In the genomic region with DNA sequence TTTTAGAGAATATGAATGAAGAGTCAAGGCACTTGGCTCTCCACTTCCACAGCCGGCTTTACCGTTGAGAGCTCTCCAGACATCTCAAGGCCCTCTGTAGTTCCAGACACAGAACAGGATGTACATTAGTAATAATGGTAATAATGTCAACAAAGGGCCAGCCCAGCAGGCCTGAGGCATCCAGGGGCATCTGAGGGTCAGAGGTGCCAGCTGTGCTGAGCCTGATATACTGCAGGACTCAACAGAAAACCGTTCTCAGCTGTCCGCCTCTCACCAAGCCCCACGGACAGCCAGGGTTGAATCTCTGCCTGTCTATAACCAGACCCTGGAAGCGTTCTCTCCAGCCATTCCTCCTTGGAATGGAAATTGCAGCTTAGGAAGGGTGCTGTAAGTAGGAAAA, we compare ENCODE assay signal across 19 mouse cellular contexts. TPM values are rescaled to one million over a fixed set of nuclear protein-coding genes. Genes with fewer than 3 reads are reported as not detected.
DNase-seq lines count a peak whose midpoint lies in the region; ATAC-seq and TF ChIP-seq lines count a peak whose summit lies in the region.
"Had no signal": no experiment of that assay in that cellular context is flagged by ENCODE, and none has a peak within 500 bp of the region (broad histone marks: within the 10 kb centered on the region; RNA-seq: fewer than 3 reads in every experiment).

No protein-coding gene starts in this region.

- H3K4me2 ChIP-seq in lung, postnatal 0 days (replicated peaks; ENCODE audit: low read depth, low read length), result no peak overlapping the region
- no peak overlapping the region for H3K4me2 ChIP-seq in kidney, embryonic 15.5 days
- H3K4me2 ChIP-seq: heart, embryonic 13.5 days; hindbrain, embryonic 12.5 days; intestine, embryonic 15.5 days had no signal

- H3K4me3 ChIP-seq in lung, postnatal 0 days (ENCODE audit: low read depth, low read length), result no peak overlapping the region
- H3K4me3 ChIP-seq in kidney, embryonic 15.5 days (replicated peaks), result no peak overlapping the region
- H3K4me3 ChIP-seq: embryonic facial prominence, embryonic 10.5 days; heart, embryonic 13.5 days; hindbrain, embryonic 12.5 days; intestine, embryonic 15.5 days had no signal

- intact Hi-C loops in heart, postnatal 14 days (cut with DNase I), result no loop called here

- H3K27ac ChIP-seq in lung, postnatal 0 days (ENCODE audit: low read length), result no peak overlapping the region
- no peak overlapping the region for H3K27ac ChIP-seq in kidney, embryonic 15.5 days
- H3K27ac ChIP-seq: embryonic facial prominence, embryonic 10.5 days; heart, embryonic 13.5 days; hindbrain, embryonic 12.5 days; hindbrain, postnatal 0 days; intestine, embryonic 15.5 days had no signal

- WGBS in lung, postnatal 0 days, result 48% methylated on average over 6 of the region's 6 CpGs
- 75% methylated on average over 6 of the region's 6 CpGs for WGBS in kidney, embryonic 15.5 days

- H3K27me3 ChIP-seq in lung, postnatal 0 days (replicated peaks; ENCODE audit: insufficient read depth, low read length), result no peaks in the 10 kb centered on the region
- H3K27me3 ChIP-seq in kidney, embryonic 15.5 days, result no peaks in the 10 kb centered on the region
- H3K27me3 ChIP-seq: heart, embryonic 13.5 days; hindbrain, embryonic 12.5 days; intestine, embryonic 15.5 days had no signal

- no peak overlapping the region for H3K9ac ChIP-seq in lung, postnatal 0 days (replicated peaks; ENCODE audit: low read depth)
- H3K9ac ChIP-seq in kidney, embryonic 15.5 days, result no peak overlapping the region
- H3K9ac ChIP-seq: heart, embryonic 13.5 days; hindbrain, embryonic 12.5 days; intestine, embryonic 15.5 days had no signal

- no peaks in the 10 kb centered on the region for H3K4me1 ChIP-seq in lung, postnatal 0 days (ENCODE audit: insufficient read depth, low read depth, low read length)
- H3K4me1 ChIP-seq in kidney, embryonic 15.5 days, result no peaks in the 10 kb centered on the region
- H3K4me1 ChIP-seq: embryonic facial prominence, embryonic 10.5 days; heart, embryonic 13.5 days; hindbrain, embryonic 12.5 days; intestine, embryonic 15.5 days had no signal

- peak; percentile 72 for DNase-seq in heart, adult 11 months
- no peak for DNase-seq in heart, postnatal 14 days
- DNase-seq in lung, postnatal 0 days (ENCODE audit: low spot score), result no peak
- DNase-seq in lung, postnatal 36 days, result no peak
- DNase-seq in mesoderm, embryonic 11.5 days (ENCODE audit: low read depth, low spot score), result peak; percentile 18
- peak; percentile 64 for DNase-seq in yolk sac, embryonic 10.5 days (ENCODE audit: low spot score)
- DNase-seq: adrenal gland, adult 8-10 months; adrenal gland, postnatal 36 days; cerebellum, adult 2 months; cerebellum, postnatal 10 days; gastrocnemius, postnatal 10 days; heart, postnatal 4 days had no signal

- H3K36me3 ChIP-seq in lung, postnatal 0 days (ENCODE audit: insufficient read depth, low read length), result peaks cover 60% of the 10 kb centered on the region
- H3K36me3 ChIP-seq in kidney, embryonic 15.5 days, result peaks cover 93% of the 10 kb centered on the region

- ATAC-seq in lung, postnatal 0 days, result peak; percentile 46; the same call in 1 of the 2 replicates
- ATAC-seq in kidney, embryonic 15.5 days (replicated peaks; ENCODE audit: low FRiP score), result no peak
- ATAC-seq: forebrain, embryonic 14.5 days; hindbrain, postnatal 0 days; intestine, embryonic 15.5 days had no signal

- no peak for TF ChIP-seq CTCF in lung, postnatal 0 days (IDR thresholded peaks at IDR 0.05)

- no peak for TF ChIP-seq EP300 in lung, postnatal 0 days (IDR thresholded peaks at IDR 0.05)

- no peaks in the 10 kb centered on the region for H3K9me3 ChIP-seq in lung, postnatal 0 days (ENCODE audit: low read length)
- H3K9me3 ChIP-seq in kidney, embryonic 15.5 days (replicated peaks), result no peaks in the 10 kb centered on the region
- H3K9me3 ChIP-seq: embryonic facial prominence, embryonic 10.5 days; heart, embryonic 13.5 days; hindbrain, embryonic 12.5 days; intestine, embryonic 15.5 days had no signal

RNA-seq across cellular contexts. Expression of gene Lrrc71, which starts 23.9 kb away (rescaled TPM):
- total RNA-seq in heart, postnatal 14 days (2021), result under 1 TPM; 0.44 to 0.48 TPM
- polyA plus RNA-seq in lung, postnatal 0 days (2015; fragmentation: Nextera tagmentation; extraction: Ambion mirVana), result 8.9 and 9.3 TPM in 2 replicates
- polyA plus RNA-seq in kidney, embryonic 15.5 days (2015; fragmentation: Nextera tagmentation; extraction: Ambion mirVana), result 0.66 and 0.84 TPM in 2 replicates
- polyA plus RNA-seq: heart, embryonic 13.5 days had no signal

Comparison
In these comparisons a context has a peak if more than half of its experiments do, and no peak if none do; other contexts are left out.
1. DNase-seq: peak in heart, adult 11 months (single experiment), mesoderm, embryonic 11.5 days (single experiment) and yolk sac, embryonic 10.5 days (single experiment); none in heart, postnatal 14 days (0 of 2), lung, postnatal 0 days (single experiment) and lung, postnatal 36 days (single experiment).